Mouse (Mus musculus) midbrain, embryonic 15.5 days (tissue): ENCODE measurements around the gene Olfr1089. TPM values are rescaled to one million over a fixed set of nuclear protein-coding genes. Genes with fewer than 3 reads are reported as not detected.

ENCODE experiments used
- ATAC-seq: fragments of 200-750 bp; cut with Nextera tagmentation; replicated peaks from 2 replicates; pipeline ENCODE4 v1.8.0; 2017; ENCODE audit warnings: moderate TSS enrichment
- H3K27ac ChIP-seq: fragments of 300-500 bp; sonication (generic); 2 replicates; pipeline ENCODE4 v1.5.1; 2015; ENCODE audit warnings: mild to moderate bottlenecking, inconsistent platforms
- H3K27me3 ChIP-seq: fragments of 300-500 bp; sonication (generic); replicated peaks from 2 replicates; pipeline ENCODE4 v1.6.1; 2015; ENCODE audit warnings: inconsistent platforms
- H3K36me3 ChIP-seq: fragments of 300-500 bp; sonication (generic); replicated peaks from 2 replicates; pipeline ENCODE4 v1.6.1; 2015; ENCODE audit warnings: inconsistent platforms
- H3K4me1 ChIP-seq: fragments of 300-500 bp; sonication (generic); 2 replicates; pipeline ENCODE4 v1.6.1; 2015; ENCODE audit warnings: inconsistent platforms
- H3K4me2 ChIP-seq: fragments of 300-500 bp; sonication (generic); 2 replicates; pipeline ENCODE4 v1.6.1; 2015; ENCODE audit warnings: inconsistent platforms, mild to moderate bottlenecking, moderate library complexity
- H3K4me3 ChIP-seq: fragments of 300-500 bp; sonication (generic); 2 replicates; pipeline ENCODE4 v1.5.1; 2015; ENCODE audit warnings: mild to moderate bottlenecking, inconsistent platforms
- H3K9ac ChIP-seq: fragments of 300-500 bp; sonication (generic); 2 replicates; pipeline ENCODE4 v1.6.1; 2015; ENCODE audit warnings: mild to moderate bottlenecking, inconsistent platforms
- H3K9me3 ChIP-seq: fragments of 300-500 bp; sonication (generic); 2 replicates; pipeline ENCODE4 v1.6.1; 2016; ENCODE audit warnings: inconsistent platforms
- WGBS: fragments of 180-500 bp; shearing (Covaris S2); methylation state at CpG from one replicate; pipeline ENCODE4 v1.1.7; 2015; ENCODE audit warnings: mixed read lengths; 5-methylcytosine and 5-hydroxymethylcytosine counted together
- polyA plus RNA-seq: library from polyadenylated mRNA; unstranded; fragments of >200 nt; fragmentation: Nextera tagmentation; extraction: Ambion mirVana; gene quantifications from 2 replicates; pipeline ENCODE4 v1.2.1, GENCODE M21; 2015

The Olfr1089 gene
- not detected in 2 replicates for polyA plus RNA-seq

DNA sequence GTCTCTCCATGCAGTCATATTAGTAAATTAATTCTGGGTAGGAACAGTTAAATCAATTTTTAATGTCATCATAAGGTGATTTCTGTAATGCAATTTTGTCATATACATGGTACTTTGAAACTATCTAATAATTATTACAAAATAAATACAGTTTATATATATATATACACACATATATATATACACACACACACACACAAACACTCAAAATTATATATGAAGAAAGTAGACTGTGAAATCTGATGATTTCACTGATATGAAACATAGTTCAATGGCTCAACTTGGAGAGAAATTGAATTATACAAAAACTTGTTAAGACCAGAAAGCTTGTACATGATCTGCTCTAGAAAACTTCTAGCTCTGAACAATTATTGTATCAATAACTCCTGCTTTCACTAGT is at the start of gene Olfr1089:
TSS of gene Olfr1089 (minus strand) at position 101 of the 400 bp plus-strand sequence.
- no peak within 1 kb of the TSS for H3K4me2 ChIP-seq
- H3K27ac ChIP-seq: no peak within 1 kb of the TSS
- no peak for ATAC-seq

DNA sequence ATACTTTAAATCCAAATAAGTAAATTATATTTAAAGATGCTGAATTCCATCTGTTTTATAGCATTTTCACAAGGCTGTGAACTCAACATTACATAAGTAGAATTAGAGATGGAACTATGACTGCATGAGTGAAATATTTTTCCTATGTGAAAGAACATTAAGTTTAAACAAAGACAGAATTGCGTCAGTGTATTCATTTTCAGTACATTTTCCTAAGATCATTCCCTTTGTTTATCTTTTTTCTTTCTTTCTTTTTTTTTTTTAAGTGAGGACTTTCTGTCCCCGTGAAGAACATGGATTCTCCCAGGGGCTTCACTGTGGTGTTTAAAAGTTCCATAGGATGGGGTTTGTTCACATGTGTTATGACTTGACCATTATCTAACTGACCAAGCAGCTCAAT is 48.7 kb upstream of the Olfr1089 start, which contains the start of gene Olfr1093:
TSS of gene Olfr1093 (plus strand) at position 301 of the 400 bp plus-strand sequence.
- H3K9ac ChIP-seq: no peak within 1 kb of the TSS
- no peak within 1 kb of the TSS for H3K4me3 ChIP-seq
- ATAC-seq: no peak
- H3K4me1 ChIP-seq: no peaks in the 10 kb centered on the region
- no peak within 1 kb of the TSS for H3K27ac ChIP-seq
- no peaks in the 10 kb centered on the region for H3K27me3 ChIP-seq
- no peaks in the 10 kb centered on the region for H3K9me3 ChIP-seq
- 83% methylated on average over 2 of the region's 2 CpGs for WGBS
- H3K4me2 ChIP-seq: no peak within 1 kb of the TSS
- no peaks in the 10 kb centered on the region for H3K36me3 ChIP-seq

More for the DNA sequence above, at the start of gene Olfr1089:
- Histone ChIP-seq H3K27me3 (no peaks in the 10 kb centered on the region), H3K9me3 (no peaks in the 10 kb centered on the region), H3K9ac (no peak within 1 kb of the TSS), H3K36me3 (no peaks in the 10 kb centered on the region), H3K4me1 (no peaks in the 10 kb centered on the region), H3K4me3 (no peak within 1 kb of the TSS)

DNA sequence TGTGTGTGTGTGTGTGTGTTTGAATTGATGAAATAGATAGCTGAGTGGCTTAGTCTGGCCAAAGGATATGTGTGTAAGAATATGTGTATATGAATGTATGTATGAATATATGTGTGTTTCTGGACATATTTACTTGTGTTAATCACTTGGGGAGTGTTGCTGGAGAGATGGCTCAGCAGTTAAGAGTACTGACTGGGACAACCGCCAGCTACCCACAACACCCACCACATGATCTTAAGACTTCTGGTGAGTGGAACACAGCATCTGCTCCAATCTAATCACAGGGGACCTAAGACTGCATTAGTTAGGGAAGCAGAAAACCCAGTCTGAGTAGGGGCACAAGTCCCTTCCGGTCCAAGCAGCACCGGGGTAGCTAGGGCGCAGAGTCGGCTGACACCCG is 27.5 kb upstream of the Olfr1089 start:
- Histone ChIP-seq H3K4me3 (no peak overlapping the region), H3K4me1 (no peaks in the 10 kb centered on the region), H3K9ac (no peak overlapping the region), H3K36me3 (no peaks in the 10 kb centered on the region), H3K27ac (no peak overlapping the region), H3K4me2 (no peak overlapping the region), H3K27me3 (no peaks in the 10 kb centered on the region), H3K9me3 (no peaks in the 10 kb centered on the region)
- 96% methylated on average over 6 of the region's 6 CpGs for WGBS
- no peak for ATAC-seq

DNA sequence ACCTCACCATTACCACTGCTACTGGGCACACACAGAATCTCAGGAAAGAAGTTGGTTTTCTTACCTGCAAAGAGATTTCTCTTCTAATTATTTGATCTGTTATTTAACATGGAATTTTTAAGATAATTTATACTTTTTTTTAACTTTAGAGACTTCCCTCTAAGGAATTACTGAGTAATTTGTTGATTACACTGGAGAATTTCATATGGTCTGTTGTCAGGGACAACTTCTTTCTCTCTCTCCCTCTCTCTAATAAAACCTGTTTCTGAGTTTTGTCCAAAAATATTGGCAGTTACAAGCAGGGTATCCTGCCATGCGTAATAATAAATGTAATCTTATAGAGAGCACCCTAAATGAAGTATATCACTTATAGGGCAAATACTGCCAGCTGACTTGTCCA is 25.4 kb upstream of the Olfr1089 start, which contains the start of gene Olfr1090:
TSS of gene Olfr1090 (minus strand) at position 101 of the 400 bp plus-strand sequence.
- Histone ChIP-seq H3K27me3 (no peaks in the 10 kb centered on the region), H3K27ac (no peak within 1 kb of the TSS), H3K4me2 (no peak within 1 kb of the TSS), H3K4me3 (no peak within 1 kb of the TSS), H3K9me3 (no peaks in the 10 kb centered on the region), H3K4me1 (no peaks in the 10 kb centered on the region), H3K36me3 (no peaks in the 10 kb centered on the region), H3K9ac (no peak within 1 kb of the TSS)
- no peak for ATAC-seq
- 95% methylated on average over 1 of the region's 1 CpGs for WGBS

DNA sequence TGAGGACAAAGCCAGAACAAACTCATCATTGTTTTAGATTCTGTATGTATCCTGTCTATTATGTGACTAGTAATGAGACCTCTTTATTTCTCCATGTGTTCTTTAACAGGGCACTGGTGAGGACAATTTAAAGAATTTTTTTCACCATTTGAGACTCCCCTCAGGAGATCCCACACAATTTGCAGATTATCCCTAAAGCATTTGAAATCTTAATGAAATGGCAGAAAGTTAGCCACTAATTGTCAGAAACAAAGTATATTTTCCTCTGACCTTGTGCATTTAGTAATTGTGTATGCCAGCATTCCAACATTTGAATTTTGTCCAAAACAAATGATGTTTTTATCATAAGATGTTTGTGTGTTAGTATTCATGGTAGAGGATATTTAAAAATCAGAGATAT is 35.2 kb downstream of the Olfr1089 start, which contains the start of gene Olfr1087:
TSS of gene Olfr1087 (minus strand) at position 101 of the 400 bp plus-strand sequence.
- Histone ChIP-seq H3K9me3 (no peaks in the 10 kb centered on the region), H3K4me2 (no peak within 1 kb of the TSS), H3K4me3 (no peak within 1 kb of the TSS), H3K9ac (no peak within 1 kb of the TSS), H3K36me3 (no peaks in the 10 kb centered on the region), H3K4me1 (no peaks in the 10 kb centered on the region), H3K27me3 (no peaks in the 10 kb centered on the region), H3K27ac (no peak within 1 kb of the TSS)
- no peak for ATAC-seq

Other genes with a start within 250 kb of the Olfr1089 start
- not detected in 2 replicates for gene Olfr228, start 246.3 kb downstream of the Olfr1089 start, polyA plus RNA-seq
- gene Olfr1076, start 225.2 kb downstream of the Olfr1089 start, polyA plus RNA-seq: not detected in 2 replicates
- gene Olfr1079, start 191.2 kb downstream of the Olfr1089 start, polyA plus RNA-seq: not detected in 2 replicates
- gene Olfr1080, start 175.5 kb downstream of the Olfr1089 start, polyA plus RNA-seq: not detected in 2 replicates
- not detected in 2 replicates for gene Olfr1082, start 134.7 kb downstream of the Olfr1089 start, polyA plus RNA-seq
- gene Olfr1084, start 94.0 kb downstream of the Olfr1089 start, polyA plus RNA-seq: not detected in 2 replicates
- gene Olfr1085, start 71.7 kb downstream of the Olfr1089 start, polyA plus RNA-seq: not detected in 2 replicates
- not detected in 2 replicates for gene Olfr1086, start 53.6 kb downstream of the Olfr1089 start, polyA plus RNA-seq
- not detected in 2 replicates for gene Olfr1087, start 35.3 kb downstream of the Olfr1089 start, polyA plus RNA-seq
- gene Olfr1090, start 25.3 kb upstream of the Olfr1089 start, polyA plus RNA-seq: not detected in 2 replicates
- gene Olfr1093, start 48.8 kb upstream of the Olfr1089 start, polyA plus RNA-seq: not detected in 2 replicates
- gene Olfr141, start 76.3 kb upstream of the Olfr1089 start, polyA plus RNA-seq: not detected in 2 replicates
- gene Olfr1094, start 91.0 kb upstream of the Olfr1089 start, polyA plus RNA-seq: not detected in 2 replicates
- not detected in 2 replicates for gene Olfr1095, start 118.0 kb upstream of the Olfr1089 start, polyA plus RNA-seq
- not detected in 2 replicates for gene Gm13723, start 141.1 kb upstream of the Olfr1089 start, polyA plus RNA-seq
- gene Olfr1097, start 158.5 kb upstream of the Olfr1089 start, polyA plus RNA-seq: not detected in 2 replicates
- gene Olfr1098, start 190.8 kb upstream of the Olfr1089 start, polyA plus RNA-seq: not detected in 2 replicates
- not detected in 2 replicates for gene Olfr1099, start 227.0 kb upstream of the Olfr1089 start, polyA plus RNA-seq
- not detected in 2 replicates for gene Olfr1100, start 246.3 kb upstream of the Olfr1089 start, polyA plus RNA-seq